Mouse (Mus musculus) retina, postnatal 7 days (tissue): Measurements from ENCODE around the gene Pkp2.
"Not testable (repeated sequence)": the region's sequence is repeated elsewhere in the genome, so short reads cannot be mapped to it uniquely, and the experiment has no call there.

Experiments used
- DNase-seq: peaks from one replicate; pipeline ENCODE4 v3.0.0-alpha.2; 2012; ENCODE audit warnings: low read depth, low spot score

The Pkp2 gene

DNA sequence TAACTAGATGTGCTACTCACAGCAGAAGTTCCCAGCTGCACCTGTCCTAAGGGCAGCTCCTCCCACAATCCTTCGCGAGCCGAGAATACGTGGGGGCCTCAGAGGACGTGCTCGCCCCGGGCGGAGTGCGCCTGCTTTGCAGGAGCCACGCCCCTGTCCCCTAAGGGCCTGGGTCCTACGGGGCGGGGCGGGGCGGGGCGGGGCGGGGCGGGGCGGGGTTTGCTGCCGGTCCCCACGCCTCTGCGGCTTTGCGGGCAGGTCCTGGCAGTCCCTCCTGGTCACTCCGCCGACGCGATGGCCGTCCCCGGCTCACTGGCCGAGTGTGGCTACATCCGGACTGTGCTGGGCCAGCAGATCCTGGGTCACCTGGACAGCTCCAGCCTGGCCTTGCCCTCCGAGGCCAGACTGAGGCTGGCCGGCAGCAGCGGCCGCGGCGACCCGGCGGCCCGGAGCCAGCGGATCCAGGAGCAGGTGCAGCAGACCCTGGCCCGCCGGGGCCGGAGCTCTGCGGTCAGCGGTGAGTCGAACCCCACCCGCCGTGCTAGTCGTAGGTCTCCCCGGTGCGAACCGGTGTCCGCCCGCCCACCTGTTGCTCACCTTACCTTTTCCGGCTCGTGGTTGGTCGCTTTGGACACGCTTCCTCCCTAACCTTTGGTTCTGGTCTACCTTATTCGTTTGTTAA, at the start of gene Pkp2:
Gene Pkp2, plus strand, starts transcription at position 240 of the 682 bp plus-strand sequence.
- DNase-seq: peak; percentile 54

GRCm38 (mm10) chr16:16197374-16197773, 15.7 kb upstream of the Pkp2 start:
- no peak for DNase-seq

DNA sequence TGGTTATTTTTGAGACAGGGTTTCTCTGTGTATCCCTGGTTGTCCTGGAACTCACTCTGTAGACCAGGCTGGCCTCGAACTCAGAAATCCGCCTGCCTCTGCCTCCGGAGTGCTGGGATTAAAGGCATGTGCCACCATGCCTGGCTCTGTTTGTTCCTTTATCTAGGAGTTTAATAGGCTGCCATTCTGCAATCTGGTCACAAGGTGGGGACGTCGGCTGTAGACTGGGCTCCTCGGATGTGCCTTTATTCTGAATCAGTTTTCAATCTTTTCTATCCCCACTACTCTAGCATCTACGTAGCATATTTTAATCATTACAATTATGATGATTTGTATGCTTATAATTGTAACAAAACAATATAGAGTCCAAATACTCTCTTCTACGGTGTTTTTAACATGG, 11.1 kb upstream of the Pkp2 start:
- not testable (repeated sequence) for DNase-seq

DNA sequence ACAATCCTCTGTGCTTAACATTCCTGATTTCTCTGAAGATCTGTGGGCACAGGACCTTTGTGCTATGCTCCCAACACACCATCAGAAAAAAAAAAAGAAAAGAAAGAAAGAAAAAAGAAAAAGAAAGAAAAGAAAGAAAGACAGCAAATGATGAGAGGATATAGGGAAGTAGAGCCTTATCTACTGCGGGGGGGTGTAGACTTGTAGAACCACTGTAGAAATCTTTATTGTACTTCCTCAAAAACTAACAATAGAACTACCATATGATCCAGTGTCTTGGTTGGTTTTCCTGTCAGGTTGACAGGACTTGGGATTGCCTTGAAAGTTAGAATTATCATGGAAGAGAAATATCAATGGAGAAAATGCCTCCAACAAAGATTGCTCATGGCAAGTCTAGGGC, 8.5 kb upstream of the Pkp2 start:
- no peak for DNase-seq

- no peak for DNase-seq
Measured at GRCm38 (mm10) chr16:16212723-16213078, 417 bp upstream of the Pkp2 start.

DNA sequence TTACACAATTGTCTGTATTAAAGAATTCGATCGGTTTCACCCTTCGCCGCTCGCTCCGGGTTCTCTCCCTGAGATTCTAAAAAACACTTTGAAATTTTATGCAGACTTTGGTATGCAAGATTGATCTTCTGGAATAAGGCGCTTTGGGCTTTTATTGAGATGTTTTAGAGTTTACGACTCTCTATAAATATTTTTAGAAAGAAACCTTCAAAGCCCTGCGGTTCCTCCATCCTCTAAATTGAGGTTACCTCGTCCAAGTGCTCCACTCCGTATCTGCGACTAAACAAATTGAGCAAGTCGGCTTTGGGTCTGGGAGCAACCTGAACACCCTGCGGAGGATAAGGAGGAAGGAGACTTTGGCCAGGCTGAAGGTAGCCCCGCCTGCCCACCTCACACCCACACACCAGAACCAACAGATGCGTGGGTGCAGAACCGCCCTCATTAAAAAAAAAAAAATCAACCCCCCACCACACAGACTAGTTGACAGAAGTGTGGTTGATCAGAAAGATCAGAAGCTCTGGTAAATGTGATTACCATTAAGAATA, 715 bp downstream of the Pkp2 start:
- DNase-seq: no peak

GRCm38 (mm10) chr16:16215645-16216387, 2.7 kb downstream of the Pkp2 start:
- no peak for DNase-seq

DNA sequence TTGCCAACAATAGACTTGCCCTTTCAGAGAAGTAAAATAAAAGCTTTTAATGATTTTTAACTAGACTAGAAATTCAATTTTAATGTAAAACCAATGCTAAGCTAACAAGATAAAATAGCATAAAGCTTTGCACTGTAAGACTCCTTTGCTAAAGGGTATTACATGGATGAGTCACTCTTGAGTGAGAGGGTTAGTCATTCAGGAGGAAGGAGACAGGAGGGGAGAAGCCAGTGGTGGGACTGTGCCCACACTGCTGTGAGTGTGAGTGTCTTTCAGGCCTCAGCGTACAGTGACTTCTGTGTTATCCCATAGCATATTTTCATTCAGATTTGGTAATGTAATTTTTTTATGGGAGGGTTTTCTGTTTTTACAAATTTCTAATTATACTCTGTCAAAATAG, 3.8 kb downstream of the Pkp2 start:
- no peak for DNase-seq

- no peak for DNase-seq
Measured at GRCm38 (mm10) chr16:16219835-16220234, 6.7 kb downstream of the Pkp2 start.

- DNase-seq: no peak
Measured at GRCm38 (mm10) chr16:16222651-16223050, 9.5 kb downstream of the Pkp2 start.

GRCm38 (mm10) chr16:16224506-16224924, 11.4 kb downstream of the Pkp2 start:
- no peak for DNase-seq

DNA sequence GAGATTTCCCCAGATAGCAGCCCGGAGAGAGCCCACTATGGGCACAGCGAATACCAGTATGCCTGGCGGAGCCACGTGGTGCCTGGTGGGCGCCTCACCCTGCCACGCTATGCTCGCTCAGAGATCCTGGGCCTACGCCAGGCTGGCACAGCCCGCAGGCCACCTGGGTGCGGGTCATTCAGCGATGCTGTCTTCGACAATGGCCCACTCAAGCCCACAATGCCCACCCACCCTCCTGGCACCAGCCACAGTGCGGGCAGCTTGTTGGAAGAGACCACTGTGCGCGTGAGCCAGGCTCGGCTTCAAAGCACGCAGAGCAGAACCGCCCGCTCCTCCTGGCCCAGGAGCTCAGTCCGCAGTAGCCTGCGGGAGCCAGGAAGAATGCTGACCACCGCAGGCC, 12.7 kb downstream of the Pkp2 start:
- no peak for DNase-seq

- no peak for DNase-seq
Measured at GRCm38 (mm10) chr16:16230439-16230838, 17.3 kb downstream of the Pkp2 start.

DNA sequence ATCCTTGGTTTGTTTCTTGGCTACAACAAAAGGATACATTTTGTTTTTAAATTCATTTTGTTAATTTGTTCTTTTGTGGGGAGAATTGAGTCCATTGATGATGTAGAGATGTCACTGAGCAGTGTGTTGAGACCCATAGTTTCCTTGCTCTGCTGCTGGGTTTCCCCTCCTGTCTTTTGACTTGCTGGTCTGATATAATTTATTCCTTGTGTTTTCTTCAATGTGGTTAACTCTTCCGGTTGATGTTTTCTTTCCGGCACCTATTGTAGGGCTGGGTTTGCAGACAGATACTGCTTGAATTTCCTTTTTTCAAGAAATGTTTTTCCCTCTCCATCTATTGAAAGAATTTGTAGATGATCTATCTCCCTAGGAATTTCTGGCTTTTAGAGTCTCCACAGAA, 20.8 kb downstream of the Pkp2 start:
- no peak for DNase-seq

- not testable (repeated sequence) for DNase-seq
Measured at GRCm38 (mm10) chr16:16236681-16237080, 23.6 kb downstream of the Pkp2 start.

DNA sequence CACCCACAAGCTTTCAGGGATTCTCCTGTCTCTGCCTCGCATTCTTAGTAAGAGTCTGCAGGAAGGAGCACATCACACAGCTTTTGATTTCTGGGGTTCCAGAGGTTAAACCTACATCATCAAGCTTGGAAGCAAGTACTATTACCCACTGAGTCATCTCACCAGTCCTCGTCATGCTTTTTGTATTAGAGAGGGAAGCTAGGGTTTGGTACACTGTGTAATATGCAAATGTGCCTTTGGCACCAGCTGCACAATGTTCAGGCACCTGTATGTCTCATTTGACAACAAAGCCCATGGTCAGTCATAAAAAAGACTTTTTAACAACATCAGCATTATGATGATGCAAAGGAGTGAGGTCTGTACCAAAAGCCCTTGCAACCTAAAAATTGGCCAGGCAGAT, 25.2 kb downstream of the Pkp2 start:
- no peak for DNase-seq

- no peak for DNase-seq
Measured at GRCm38 (mm10) chr16:16244711-16245110, 31.6 kb downstream of the Pkp2 start.

GRCm38 (mm10) chr16:16250470-16250869, 37.4 kb downstream of the Pkp2 start:
- DNase-seq: no peak

GRCm38 (mm10) chr16:16253326-16254074, 40.4 kb downstream of the Pkp2 start:
- DNase-seq: peak; percentile 0

GRCm38 (mm10) chr16:16255217-16255616, 42.1 kb downstream of the Pkp2 start:
- no peak for DNase-seq

- no peak for DNase-seq
Measured at GRCm38 (mm10) chr16:16255874-16256273, 42.8 kb downstream of the Pkp2 start.

DNA sequence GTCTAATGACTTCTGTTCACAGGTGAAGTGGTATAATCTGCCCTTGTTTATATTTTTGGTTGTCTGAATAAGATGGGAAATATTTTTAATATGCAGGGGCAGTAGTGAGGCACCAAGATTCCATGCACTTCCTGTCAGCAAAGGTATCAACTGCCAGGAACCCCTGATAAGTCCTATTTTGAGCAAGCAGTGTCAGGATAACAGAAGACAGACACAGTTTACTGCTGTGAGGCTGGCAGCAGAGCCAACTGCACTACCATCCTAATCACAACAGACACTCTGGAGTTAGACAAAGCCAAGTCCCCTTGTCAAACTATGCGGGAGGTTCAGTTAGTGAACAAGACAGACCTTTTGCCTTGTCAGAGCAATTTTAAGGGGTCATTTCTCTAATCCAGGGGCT, 43.6 kb downstream of the Pkp2 start:
- DNase-seq: no peak
